Mouse (Mus musculus): ENCODE results near the gene Ryr1. TPM values are rescaled to one million over a fixed set of nuclear protein-coding genes. Genes with fewer than 3 reads are reported as not detected.
"Not testable (repeated sequence)": the region's sequence is repeated elsewhere in the genome, so short reads cannot be mapped to it uniquely, and the experiment has no call there.

Ryr1 gene
- total RNA-seq, 2 experiments from 2014 or later, result 4.7 to 8.9 TPM

- DNase-seq (ENCODE audit: low spot score in 2 of 2), result no peak
- intact Hi-C loops (cut with DNase I), result no loop called here
Observed at GRCm38 (mm10) chr7:29151486-29151885, 26.5 kb upstream of the Ryr1 start.

- DNase-seq (ENCODE audit: low spot score in 2 of 2), result no peak
- intact Hi-C loops (cut with DNase I), result no loop called here
Observed at GRCm38 (mm10) chr7:29148771-29149170, 23.8 kb upstream of the Ryr1 start.

- intact Hi-C loops (cut with DNase I), result no loop called here
Observed at GRCm38 (mm10) chr7:29146625-29147367, 21.8 kb upstream of the Ryr1 start.

GRCm38 (mm10) chr7:29144006-29144405, 19.0 kb upstream of the Ryr1 start:
- DNase-seq (ENCODE audit: low spot score in 2 of 2), result no peak
- intact Hi-C loops (cut with DNase I), result no loop called here

More at GRCm38 (mm10) chr7:29146625-29147367, 21.8 kb upstream of the Ryr1 start:
- DNase-seq (ENCODE audit: low spot score in 2 of 2), result no peak

GRCm38 (mm10) chr7:29141416-29141815, 16.4 kb upstream of the Ryr1 start:
- intact Hi-C loops (cut with DNase I), result no loop called here
- no peak for DNase-seq (ENCODE audit: low spot score in 2 of 2)

- DNase-seq (ENCODE audit: low spot score in 2 of 2); intact Hi-C loops (cut with DNase I): not testable (repeated sequence)
Observed at GRCm38 (mm10) chr7:29139237-29139636, 14.3 kb upstream of the Ryr1 start.

- DNase-seq (ENCODE audit: low spot score in 2 of 2), result no peak
- intact Hi-C loops (cut with DNase I), result no loop called here
Observed at GRCm38 (mm10) chr7:29137429-29137828, 12.4 kb upstream of the Ryr1 start.

- intact Hi-C loops (cut with DNase I), result no loop called here
- no peak for DNase-seq (ENCODE audit: low spot score in 2 of 2)
Observed at GRCm38 (mm10) chr7:29134693-29135386, 9.9 kb upstream of the Ryr1 start, which contains the start of gene Rasgrp4. Gene Rasgrp4 (plus strand): TSS chr7:29134851.

- intact Hi-C loops (cut with DNase I), result no loop called here
- no peak for DNase-seq (ENCODE audit: low spot score in 2 of 2)
Observed at GRCm38 (mm10) chr7:29134230-29134629, 9.3 kb upstream of the Ryr1 start.

GRCm38 (mm10) chr7:29128725-29129124, 3.7 kb upstream of the Ryr1 start:
- DNase-seq (ENCODE audit: low spot score in 2 of 2), result no peak
- intact Hi-C loops (cut with DNase I), result loop anchor here (10.0 kb wide), 1 partner anchor 396 kb away; no protein-coding TSS in a partner anchor

- peak; percentile 30 to 33 for DNase-seq (ENCODE audit: low spot score in 2 of 2)
- intact Hi-C loops (cut with DNase I), result loop anchor here (1.0 to 10.0 kb wide), 2 partner anchors 171 to 398 kb away; no protein-coding TSS in a partner anchor
Observed at GRCm38 (mm10) chr7:29126173-29126915, 1.4 kb upstream of the Ryr1 start.

- intact Hi-C loops (cut with DNase I), result loop anchor here (10.0 kb wide), 1 partner anchor 401 kb away; no protein-coding TSS in a partner anchor
- DNase-seq (ENCODE audit: low spot score in 2 of 2), result no peak
Observed at GRCm38 (mm10) chr7:29123531-29124358, 1.2 kb downstream of the Ryr1 start.

GRCm38 (mm10) chr7:29122821-29123220, 2.2 kb downstream of the Ryr1 start:
- intact Hi-C loops (cut with DNase I), result loop anchor here (10.0 kb wide), 1 partner anchor 402 kb away; no protein-coding TSS in a partner anchor
- no peak for DNase-seq (ENCODE audit: low spot score in 2 of 2)

GRCm38 (mm10) chr7:29119526-29119925, 5.5 kb downstream of the Ryr1 start:
- no peak for DNase-seq (ENCODE audit: low spot score in 2 of 2)
- intact Hi-C loops (cut with DNase I), result no loop called here

GRCm38 (mm10) chr7:29118142-29118851, 6.7 kb downstream of the Ryr1 start:
- intact Hi-C loops (cut with DNase I), result no loop called here
- no peak for DNase-seq (ENCODE audit: low spot score in 2 of 2)

- intact Hi-C loops (cut with DNase I), result no loop called here
Observed at GRCm38 (mm10) chr7:29108992-29109955, 15.7 kb downstream of the Ryr1 start.

GRCm38 (mm10) chr7:29101286-29102017, 23.5 kb downstream of the Ryr1 start:
- intact Hi-C loops (cut with DNase I), result no loop called here
- no peak for DNase-seq (ENCODE audit: low spot score in 2 of 2)

More at GRCm38 (mm10) chr7:29108992-29109955, 15.7 kb downstream of the Ryr1 start:
- DNase-seq (ENCODE audit: low spot score in 2 of 2), result peak; percentile 24 to 47
